Mouse (Mus musculus): ENCODE measurements around the gene Nhsl2.

GRCm38 (mm10) chrX:101993841-101994571 lies 144.8 kb downstream of the Nhsl2 start:
- TF ChIP-seq CTCF (IDR thresholded peaks at IDR 0.05) (no peak), EP300 (IDR thresholded peaks at IDR 0.05) (peak; percentile 58)

All from lung, postnatal 0 days (tissue).